Comparison of ENCODE assay signal across 13 mouse cellular contexts in genomic region chr3:101343199-101343924, GRCm38 (mm10). TPM values are rescaled to one million over a fixed set of nuclear protein-coding genes. Genes with fewer than 3 reads are reported as not detected.
DNase-seq lines count a peak whose midpoint lies in the region; ATAC-seq lines count a peak whose summit lies in the region.
"Had no signal": no experiment of that assay in that cellular context is flagged by ENCODE, and none has a peak within 500 bp of the region (broad histone marks: within the 10 kb centered on the region; RNA-seq: fewer than 3 reads in every experiment).

No protein-coding gene starts in this region.

- WGBS in midbrain, embryonic 14.5 days, result 76% methylated on average over 9 of the region's 9 CpGs

- peak; percentile 73 for DNase-seq in layer of hippocampus, adult 11-12 months (ENCODE audit: low spot score)
- no peak for DNase-seq in layer of hippocampus, adult 9-10 months (ENCODE audit: low spot score)
- peak; percentile 97 for DNase-seq in fat pad, adult 2 months (ENCODE audit: extremely low read depth, low read depth, low spot score)
- DNase-seq in gonadal fat pad, adult 2 months (ENCODE audit: low read depth), result peak; percentile 95
- peak; percentile 68 for DNase-seq in midbrain, embryonic 14.5 days
- DNase-seq in heart, postnatal 25 days (ENCODE audit: low spot score), result no peak
- no peak for DNase-seq in MN1 (ENCODE audit: low spot score)
- DNase-seq in testis, postnatal 10 days (ENCODE audit: low spot score), result no peak
- DNase-seq: gastrocnemius, postnatal 25 days; heart, postnatal 14 days had no signal

- no peaks in the 10 kb centered on the region for H3K9me3 ChIP-seq in midbrain, embryonic 14.5 days (ENCODE audit: control insufficient read depth, low read length)
- H3K9me3 ChIP-seq: lung, embryonic 15.5 days had no signal

- H3K9ac ChIP-seq in midbrain, embryonic 14.5 days (replicated peaks; ENCODE audit: low read length), result no peak overlapping the region
- H3K9ac ChIP-seq: limb, embryonic 12.5 days; lung, embryonic 15.5 days had no signal

- peak; percentile 32; the same call in 1 of the 2 replicates for ATAC-seq in midbrain, embryonic 14.5 days (ENCODE audit: low FRiP score, low TSS enrichment)

- no peak overlapping the region for H3K4me2 ChIP-seq in midbrain, embryonic 14.5 days (ENCODE audit: low read length)
- H3K4me2 ChIP-seq: limb, embryonic 12.5 days; lung, embryonic 15.5 days had no signal

- no peaks in the 10 kb centered on the region for H3K36me3 ChIP-seq in midbrain, embryonic 14.5 days (ENCODE audit: control insufficient read depth, insufficient read depth, low read length)
- H3K36me3 ChIP-seq: limb, embryonic 12.5 days; lung, embryonic 15.5 days had no signal

- intact Hi-C loops in heart, postnatal 25 days (cut with DNase I), result no loop called here

- no peak overlapping the region for H3K4me3 ChIP-seq in midbrain, embryonic 14.5 days (replicated peaks; ENCODE audit: low read depth, low read length)
- H3K4me3 ChIP-seq: limb, embryonic 12.5 days; lung, embryonic 15.5 days had no signal

- H3K4me1 ChIP-seq in midbrain, embryonic 14.5 days (ENCODE audit: control insufficient read depth, insufficient read depth, low read length), result peaks cover 5% of the 10 kb centered on the region; the same call in 1 of the 2 replicates

- no peaks in the 10 kb centered on the region for H3K27me3 ChIP-seq in midbrain, embryonic 14.5 days (ENCODE audit: control insufficient read depth, insufficient read depth, low read length)
- H3K27me3 ChIP-seq: limb, embryonic 12.5 days; lung, embryonic 15.5 days had no signal

- H3K27ac ChIP-seq in midbrain, embryonic 14.5 days (replicated peaks; ENCODE audit: low read depth, low read length), result peak overlapping the region; percentile 67
- H3K27ac ChIP-seq: kidney, postnatal 0 days; limb, embryonic 12.5 days; lung, embryonic 15.5 days had no signal

RNA-seq across cellular contexts. Expression of gene Igsf3, which starts 33.5 kb away (rescaled TPM):
- polyA plus RNA-seq in gonadal fat pad, adult 2 months (2012; rRNA removed), result 5.4 and 8.4 TPM in 2 replicates
- 62.0 and 77.8 TPM in 2 replicates for polyA plus RNA-seq in midbrain, embryonic 14.5 days (2014; fragmentation: Nextera tagmentation; extraction: Ambion mirVana)
- 10 to 100 TPM; 11.6 to 12.5 TPM for total RNA-seq in heart, postnatal 25 days (2021)

RNA-seq across cellular contexts. Expression of gene Cd2, which starts 55.6 kb away (rescaled TPM):
- polyA plus RNA-seq in gonadal fat pad, adult 2 months (2012; rRNA removed), result 0.80 and 1.4 TPM in 2 replicates
- not detected in 2 replicates for polyA plus RNA-seq in midbrain, embryonic 14.5 days (2014; fragmentation: Nextera tagmentation; extraction: Ambion mirVana)
- 1 to 10 TPM in 1 of 2 experiments, under 1 TPM in 1; 0.29 to 1.1 TPM for total RNA-seq in heart, postnatal 25 days (2021)
- polyA plus RNA-seq: kidney, postnatal 0 days; limb, embryonic 12.5 days had no signal

Comparison
In these comparisons a context has a peak if more than half of its experiments do, and no peak if none do; other contexts are left out.
1. DNase-seq: peak in layer of hippocampus, adult 11-12 months (single experiment), fat pad, adult 2 months (single experiment), gonadal fat pad, adult 2 months (single experiment) and midbrain, embryonic 14.5 days (single experiment); none in layer of hippocampus, adult 9-10 months (single experiment), heart, postnatal 25 days (single experiment), MN1 (single experiment) and testis, postnatal 10 days (single experiment).